Mouse (Mus musculus) midbrain, embryonic 11.5 days (tissue): ENCODE measurements at regions not wholly inside any gene's neighbourhood (a gene's known extent, or its start where the extent isn't known, plus 50 kb on each side); places are given as distances from the start of the nearest gene placed in this dataset.

ENCODE experiments used
- ATAC-seq: fragments of 200-750 bp; cut with Nextera tagmentation; 2 replicates; pipeline ENCODE4 v1.8.0; 2017; ENCODE audit warnings: moderate TSS enrichment, moderate library complexity; ENCODE audit not compliant: low FRiP score
- DNase-seq: peaks from one replicate; pipeline ENCODE4 v3.0.0; 2015; ENCODE audit warnings: low spot score; ENCODE audit errors: missing footprints
- H3K27ac ChIP-seq: fragments of 300-500 bp; sonication (generic); 2 replicates; pipeline ENCODE4 v1.5.1; 2014; ENCODE audit warnings: low read depth, low read length
- H3K27me3 ChIP-seq: fragments of 300-500 bp; sonication (generic); 2 replicates; pipeline ENCODE4 v1.6.1; 2014; ENCODE audit warnings: mild to moderate bottlenecking, low read length, moderate library complexity, mixed read lengths; ENCODE audit not compliant: control insufficient read depth, insufficient read depth
- H3K36me3 ChIP-seq: fragments of 300-500 bp; sonication (generic); 2 replicates; pipeline ENCODE4 v1.6.1; 2014; ENCODE audit warnings: mild to moderate bottlenecking, low read length, moderate library complexity, mixed read lengths; ENCODE audit not compliant: control insufficient read depth, insufficient read depth
- H3K4me1 ChIP-seq: fragments of 300-500 bp; sonication (generic); 2 replicates; pipeline ENCODE4 v1.6.1; 2014; ENCODE audit warnings: low read length; ENCODE audit not compliant: control insufficient read depth, insufficient read depth
- H3K4me2 ChIP-seq: fragments of 300-500 bp; sonication (generic); 2 replicates; pipeline ENCODE4 v1.6.1; 2014; ENCODE audit warnings: mild to moderate bottlenecking, moderate library complexity
- H3K4me3 ChIP-seq: fragments of 300-500 bp; sonication (generic); 2 replicates; pipeline ENCODE4 v1.5.1; 2014; ENCODE audit warnings: low read depth, low read length
- H3K9ac ChIP-seq: fragments of 300-500 bp; sonication (generic); 2 replicates; pipeline ENCODE4 v1.6.1; 2014; ENCODE audit warnings: low read length
- H3K9me3 ChIP-seq: fragments of 300-500 bp; sonication (generic); 2 replicates; pipeline ENCODE4 v1.6.1; 2016; ENCODE audit warnings: low read length; ENCODE audit not compliant: control insufficient read depth
- WGBS: fragments of 180-500 bp; shearing (Covaris S2); extraction: QIAGEN DNeasy Blood & Tissue Kit; methylation state at CpG from one replicate; pipeline ENCODE4 v1.1.7; 2014; 5-methylcytosine and 5-hydroxymethylcytosine counted together

GRCm38 (mm10) chr11:114579986-114580385 lies 88.3 kb upstream of the Rpl38 start:
- ATAC-seq: no peak
- 56% methylated on average over 2 of the region's 2 CpGs for WGBS
- no peaks in the 10 kb centered on the region for H3K27me3 ChIP-seq

DNA sequence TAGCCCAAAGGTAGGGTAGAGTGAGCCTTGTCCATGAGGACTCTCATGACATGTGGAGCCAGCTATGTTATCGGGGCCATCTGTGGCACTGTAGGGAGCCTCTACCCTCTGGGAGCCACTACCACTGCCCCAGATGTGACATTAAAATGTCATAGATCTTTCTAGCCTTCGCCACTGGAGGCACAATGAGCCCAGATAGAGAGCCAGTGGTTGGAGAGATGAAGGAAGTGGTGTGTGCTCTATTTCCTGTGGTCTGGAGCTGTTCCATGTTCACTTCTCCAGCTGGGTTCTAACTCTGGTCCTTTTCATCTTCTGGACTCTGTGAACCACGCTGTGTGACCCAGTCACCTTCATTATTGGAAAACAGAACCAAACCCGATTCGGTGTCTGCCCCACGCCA lies 89.8 kb upstream of the Rpl38 start:
- ATAC-seq (no peak), DNase-seq (no peak)
- Histone ChIP-seq H3K4me1 (no peaks in the 10 kb centered on the region), H3K4me3 (no peak overlapping the region), H3K4me2 (no peak overlapping the region), H3K36me3 (no peaks in the 10 kb centered on the region), H3K9me3 (peaks cover 9% of the 10 kb centered on the region; the same call in 1 of the 2 replicates), H3K27me3 (no peaks in the 10 kb centered on the region), H3K27ac (no peak overlapping the region), H3K9ac (no peak overlapping the region)
- WGBS: 90% methylated on average over 6 of the region's 6 CpGs

More at GRCm38 (mm10) chr11:114579986-114580385, 88.3 kb upstream of the Rpl38 start:
- no peak overlapping the region for H3K27ac ChIP-seq
- no peak overlapping the region for H3K4me3 ChIP-seq
- H3K36me3 ChIP-seq: no peaks in the 10 kb centered on the region
- H3K9ac ChIP-seq: no peak overlapping the region
- H3K4me2 ChIP-seq: no peak overlapping the region
- peaks cover 9% of the 10 kb centered on the region; the same call in 1 of the 2 replicates for H3K9me3 ChIP-seq
- no peaks in the 10 kb centered on the region for H3K4me1 ChIP-seq
- no peak for DNase-seq

DNA sequence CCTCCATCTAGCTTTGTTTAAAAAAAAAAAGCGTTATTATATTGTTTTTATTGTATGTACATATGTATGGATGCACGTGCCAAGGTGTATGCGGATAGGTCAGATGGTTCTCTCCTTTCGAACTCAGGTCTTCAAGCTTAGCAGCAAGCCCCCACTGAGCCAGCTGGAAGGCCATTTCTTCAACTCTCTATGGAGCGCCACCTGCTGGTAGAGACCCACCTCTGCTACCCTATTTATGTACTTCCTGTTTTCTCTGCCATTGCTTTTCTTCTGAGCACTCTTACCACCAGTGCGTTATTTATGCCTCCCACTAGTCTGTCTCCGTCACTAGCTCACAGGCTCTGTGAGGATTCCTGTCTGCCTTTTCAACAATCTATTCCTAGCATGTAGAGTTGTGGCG lies 91.5 kb upstream of the Rpl38 start:
- Histone ChIP-seq H3K4me2 (no peak overlapping the region), H3K9me3 (peaks cover 9% of the 10 kb centered on the region; the same call in 1 of the 2 replicates), H3K4me3 (no peak overlapping the region), H3K36me3 (no peaks in the 10 kb centered on the region), H3K27me3 (no peaks in the 10 kb centered on the region), H3K4me1 (no peaks in the 10 kb centered on the region), H3K9ac (no peak overlapping the region), H3K27ac (no peak overlapping the region)
- DNase-seq: no peak
- 81% methylated on average over 8 of the region's 8 CpGs for WGBS
- no peak for ATAC-seq

- peaks cover 8% of the 10 kb centered on the region; the same call in 1 of the 2 replicates for H3K27me3 ChIP-seq
- 48% methylated on average over 20 of the region's 20 CpGs for WGBS
- ATAC-seq (no peak), DNase-seq (no peak)
- H3K4me3 ChIP-seq: no peak overlapping the region
- H3K9me3 ChIP-seq: peaks cover 7% of the 10 kb centered on the region; the same call in 1 of the 2 replicates
- peaks cover 20% of the 10 kb centered on the region for H3K4me1 ChIP-seq
- H3K27ac ChIP-seq: no peak overlapping the region
- no peak overlapping the region for H3K9ac ChIP-seq
- H3K4me2 ChIP-seq: no peak overlapping the region
- no peaks in the 10 kb centered on the region for H3K36me3 ChIP-seq
Measured at GRCm38 (mm10) chr11:114571144-114571869, 97.0 kb upstream of the Rpl38 start.

DNA sequence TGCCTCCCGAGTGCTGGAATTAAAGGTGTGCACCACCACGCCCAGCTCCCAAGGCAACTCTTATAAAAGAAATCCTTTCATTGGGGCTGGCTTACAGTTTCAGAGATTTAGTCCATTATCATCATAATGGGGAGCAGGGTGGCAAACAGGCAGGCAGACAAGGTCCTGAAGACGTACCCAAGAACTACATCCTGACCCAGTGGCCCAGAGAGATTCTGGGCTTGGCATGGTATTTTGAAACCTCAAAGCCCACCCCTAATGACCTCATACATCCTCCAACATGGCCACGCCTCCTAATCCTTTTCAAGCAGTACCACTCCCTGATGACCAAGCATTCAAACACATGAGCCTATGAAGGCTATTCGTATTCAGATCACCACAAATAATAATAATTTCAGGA lies 98.2 kb upstream of the Rpl38 start:
- Histone ChIP-seq H3K27me3 (peaks cover 8% of the 10 kb centered on the region; the same call in 1 of the 2 replicates), H3K9ac (no peak overlapping the region), H3K36me3 (no peaks in the 10 kb centered on the region), H3K4me2 (no peak overlapping the region), H3K4me3 (no peak overlapping the region), H3K27ac (no peak overlapping the region), H3K9me3 (peaks cover 1% of the 10 kb centered on the region; the same call in 1 of the 2 replicates), H3K4me1 (peaks cover 20% of the 10 kb centered on the region)
- ATAC-seq: no peak
- DNase-seq: no peak
- 86% methylated on average over 5 of the region's 5 CpGs for WGBS

DNA sequence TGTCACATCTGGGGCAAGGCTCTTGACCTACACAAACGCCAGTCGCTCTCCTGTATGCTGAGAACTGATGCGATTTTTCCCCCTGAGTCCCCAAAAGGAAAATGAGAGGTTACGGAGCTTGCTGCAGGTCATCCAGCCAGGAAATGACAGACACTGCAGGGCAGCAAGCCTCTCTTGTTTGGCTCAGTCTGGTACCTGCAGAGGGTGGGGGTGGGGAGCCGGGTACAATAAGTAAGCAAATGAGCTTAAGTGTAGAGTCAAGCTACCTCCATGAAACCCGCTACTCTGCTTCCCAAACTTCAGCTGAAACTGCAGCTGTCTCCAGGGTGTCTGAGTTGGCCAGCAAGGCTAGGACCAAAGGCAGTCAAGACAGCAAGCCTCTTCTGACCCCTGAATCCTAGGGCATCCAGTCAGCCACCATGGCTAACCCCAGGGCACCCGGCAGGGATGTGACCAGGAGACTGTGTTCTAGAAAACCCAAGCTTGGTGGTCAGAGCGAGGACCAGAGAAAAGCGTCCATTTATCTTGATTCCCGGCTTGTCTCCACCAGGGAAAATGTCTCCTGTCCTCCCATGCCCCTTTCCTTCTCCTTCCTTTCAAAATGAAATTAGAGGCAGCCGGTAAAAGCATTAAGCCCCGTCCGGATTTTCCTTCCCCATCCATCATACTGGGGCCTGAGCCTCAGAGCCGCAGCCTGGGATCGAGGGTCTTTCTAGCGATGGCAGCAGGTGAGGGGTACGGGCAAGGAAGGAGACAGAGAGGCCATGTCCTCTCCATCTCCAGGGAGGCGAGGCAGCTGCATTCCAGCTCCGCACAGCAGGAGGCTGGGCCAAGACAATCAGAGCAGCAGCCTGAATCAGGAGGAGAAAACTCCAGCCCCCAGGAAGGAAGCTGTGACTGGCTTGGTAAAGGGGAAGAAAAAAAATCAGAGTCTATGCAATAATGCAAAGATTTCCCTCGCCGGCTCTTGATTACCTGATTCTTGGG lies 100.2 kb upstream of the Rpl38 start:
- no peaks in the 10 kb centered on the region; the same call in 1 of the 2 replicates for H3K9me3 ChIP-seq
- H3K9ac ChIP-seq: no peak overlapping the region
- peak; percentile 93 for DNase-seq
- no peak overlapping the region for H3K4me3 ChIP-seq
- no peak overlapping the region for H3K27ac ChIP-seq
- ATAC-seq: no peak
- 5% methylated on average over 21 of the region's 21 CpGs for WGBS
- no peaks in the 10 kb centered on the region for H3K36me3 ChIP-seq
- H3K4me1 ChIP-seq: peaks cover 20% of the 10 kb centered on the region
- H3K4me2 ChIP-seq: peak overlapping the region; percentile 17; the same call in 1 of the 2 replicates
- H3K27me3 ChIP-seq: peaks cover 8% of the 10 kb centered on the region; the same call in 1 of the 2 replicates

- H3K27me3 ChIP-seq: peaks cover 8% of the 10 kb centered on the region; the same call in 1 of the 2 replicates
- H3K9ac ChIP-seq: no peak overlapping the region
- H3K9me3 ChIP-seq: no peaks in the 10 kb centered on the region; the same call in 1 of the 2 replicates
- WGBS: 6% methylated on average over 20 of the region's 20 CpGs
- H3K27ac ChIP-seq: no peak overlapping the region
- peak; percentile 19; the same call in 1 of the 2 replicates for ATAC-seq
- H3K4me3 ChIP-seq: no peak overlapping the region
- peak overlapping the region; percentile 11; the same call in 1 of the 2 replicates for H3K4me2 ChIP-seq
- DNase-seq: peak; percentile 89
- peaks cover 20% of the 10 kb centered on the region for H3K4me1 ChIP-seq
- no peaks in the 10 kb centered on the region for H3K36me3 ChIP-seq
Measured at GRCm38 (mm10) chr11:114567045-114567780, 101.1 kb upstream of the Rpl38 start.

- Histone ChIP-seq H3K36me3 (no peaks in the 10 kb centered on the region), H3K27ac (no peak overlapping the region), H3K4me3 (no peak overlapping the region), H3K4me1 (peaks cover 21% of the 10 kb centered on the region), H3K9me3 (no peaks in the 10 kb centered on the region; the same call in 1 of the 2 replicates), H3K4me2 (no peak overlapping the region), H3K27me3 (peaks cover 8% of the 10 kb centered on the region; the same call in 1 of the 2 replicates), H3K9ac (no peak overlapping the region)
- 91% methylated on average over 2 of the region's 2 CpGs for WGBS
- ATAC-seq: no peak
- DNase-seq: no peak
Measured at GRCm38 (mm10) chr11:114564949-114565348, 103.4 kb upstream of the Rpl38 start.
